Mouse (Mus musculus) heart, embryonic 13.5 days (tissue): ENCODE measurements around the gene Ranbp10. TPM values are rescaled to one million over a fixed set of nuclear protein-coding genes. Genes with fewer than 3 reads are reported as not detected.

ENCODE experiments used
- ATAC-seq: fragments of 200-750 bp; cut with Nextera tagmentation; 2 replicates; pipeline ENCODE4 v1.8.0; 2017; ENCODE audit warnings: moderate TSS enrichment; ENCODE audit not compliant: insufficient number of reproducible peaks, low FRiP score, low TSS enrichment; ENCODE audit errors: extremely low read depth
- H3K27ac ChIP-seq: fragments of 300-500 bp; sonication (generic); replicated peaks from 2 replicates; pipeline ENCODE4 v1.5.1; 2015; ENCODE audit warnings: moderate library complexity, mild to moderate bottlenecking, inconsistent platforms
- H3K27me3 ChIP-seq: fragments of 300-500 bp; sonication (generic); replicated peaks from 2 replicates; pipeline ENCODE4 v1.6.1; 2015; ENCODE audit warnings: mild to moderate bottlenecking, inconsistent platforms
- H3K36me3 ChIP-seq: fragments of 300-500 bp; sonication (generic); 2 replicates; pipeline ENCODE4 v1.6.1; 2015; ENCODE audit warnings: mild to moderate bottlenecking, inconsistent platforms
- H3K4me1 ChIP-seq: fragments of 300-500 bp; sonication (generic); 2 replicates; pipeline ENCODE4 v1.6.1; 2015; ENCODE audit warnings: inconsistent platforms
- H3K4me2 ChIP-seq: fragments of 300-500 bp; sonication (generic); 2 replicates; pipeline ENCODE4 v1.6.1; 2015; ENCODE audit warnings: inconsistent platforms, mild to moderate bottlenecking, moderate library complexity
- H3K4me3 ChIP-seq: fragments of 300-500 bp; sonication (generic); 2 replicates; pipeline ENCODE4 v1.5.1; 2015; ENCODE audit warnings: moderate library complexity, mild to moderate bottlenecking, inconsistent platforms
- H3K9ac ChIP-seq: fragments of 300-500 bp; sonication (generic); 2 replicates; pipeline ENCODE4 v1.6.1; 2015; ENCODE audit warnings: inconsistent platforms, mild to moderate bottlenecking, moderate library complexity
- H3K9me3 ChIP-seq: fragments of 300-500 bp; sonication (generic); 2 replicates; pipeline ENCODE4 v1.6.1; 2016; ENCODE audit warnings: inconsistent platforms
- WGBS: fragments of 180-500 bp; shearing (Covaris S2); methylation state at CpG from one replicate; pipeline ENCODE4 v1.1.7; 2015; ENCODE audit warnings: mixed read lengths; 5-methylcytosine and 5-hydroxymethylcytosine counted together
- polyA plus RNA-seq: library from polyadenylated mRNA; unstranded; fragments of >200 nt; fragmentation: Nextera tagmentation; extraction: Ambion mirVana; gene quantifications from 2 replicates; pipeline ENCODE4 v1.2.1, GENCODE M21; 2015

The Ranbp10 gene
- polyA plus RNA-seq, 1 experiment from 2014 or later: 9.8 TPM

GRCm38 (mm10) chr8:105805964-105806363 lies 21.2 kb downstream of the Ranbp10 start:
- Histone ChIP-seq H3K9ac (no peak overlapping the region), H3K4me1 (peaks cover 40% of the 10 kb centered on the region), H3K27me3 (peaks cover 7% of the 10 kb centered on the region; the same call in 1 of the 2 replicates), H3K4me3 (no peak overlapping the region), H3K36me3 (peaks cover 28% of the 10 kb centered on the region), H3K4me2 (no peak overlapping the region), H3K27ac (no peak overlapping the region), H3K9me3 (no peaks in the 10 kb centered on the region)
- WGBS: 79% methylated on average over 1 of the region's 1 CpGs
- no peak for ATAC-seq

DNA sequence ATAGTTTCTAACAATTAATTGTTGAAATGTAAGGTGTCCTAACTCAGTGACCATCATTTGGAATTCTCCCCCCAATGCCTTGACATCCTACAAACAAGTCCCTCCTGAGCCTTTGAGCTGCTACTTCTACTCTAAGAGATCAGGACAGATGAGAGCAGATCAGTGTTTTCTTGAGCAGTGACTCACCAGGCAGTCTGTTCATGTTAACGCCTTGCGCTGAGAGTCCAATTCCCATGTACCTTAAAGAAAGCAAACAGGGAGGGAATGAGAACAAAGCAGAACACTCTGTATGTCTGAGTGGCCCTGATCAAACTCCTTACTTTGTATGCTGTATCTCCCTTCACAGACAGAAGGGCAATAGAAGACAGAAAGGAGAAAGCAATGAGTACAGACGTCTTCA lies 21.8 kb downstream of the Ranbp10 start:
- H3K36me3 ChIP-seq: peaks cover 26% of the 10 kb centered on the region
- no peak overlapping the region for H3K4me2 ChIP-seq
- H3K9me3 ChIP-seq: no peaks in the 10 kb centered on the region
- 71% methylated on average over 3 of the region's 3 CpGs for WGBS
- no peak for ATAC-seq
- H3K27me3 ChIP-seq: peaks cover 7% of the 10 kb centered on the region; the same call in 1 of the 2 replicates
- H3K4me3 ChIP-seq: no peak overlapping the region
- peaks cover 40% of the 10 kb centered on the region for H3K4me1 ChIP-seq
- H3K27ac ChIP-seq: no peak overlapping the region
- no peak overlapping the region for H3K9ac ChIP-seq

DNA sequence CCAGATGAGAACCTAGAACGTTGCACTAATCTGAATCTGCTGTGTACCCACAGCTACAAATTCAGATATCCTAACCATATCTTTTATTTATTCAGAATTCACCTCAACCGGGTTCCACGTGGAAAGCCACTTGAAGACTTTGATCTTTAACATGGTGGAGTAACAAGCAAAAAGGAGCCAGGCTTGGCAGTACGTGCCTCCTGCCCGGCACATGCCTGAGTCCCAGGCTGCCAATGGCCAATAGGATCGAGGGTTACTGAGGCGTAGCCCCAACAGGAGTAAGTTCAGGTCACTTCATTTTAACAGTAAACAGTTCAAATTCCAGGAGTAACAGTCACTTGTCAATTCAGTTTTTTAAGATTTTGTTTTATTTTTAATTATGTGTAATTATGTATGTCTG lies 22.4 kb downstream of the Ranbp10 start:
- Histone ChIP-seq H3K4me2 (no peak overlapping the region), H3K36me3 (peaks cover 26% of the 10 kb centered on the region), H3K9ac (no peak overlapping the region), H3K9me3 (no peaks in the 10 kb centered on the region), H3K4me1 (peaks cover 43% of the 10 kb centered on the region), H3K27ac (no peak overlapping the region), H3K27me3 (peaks cover 7% of the 10 kb centered on the region; the same call in 1 of the 2 replicates), H3K4me3 (no peak overlapping the region)
- WGBS: 88% methylated on average over 7 of the region's 7 CpGs
- ATAC-seq: no peak

DNA sequence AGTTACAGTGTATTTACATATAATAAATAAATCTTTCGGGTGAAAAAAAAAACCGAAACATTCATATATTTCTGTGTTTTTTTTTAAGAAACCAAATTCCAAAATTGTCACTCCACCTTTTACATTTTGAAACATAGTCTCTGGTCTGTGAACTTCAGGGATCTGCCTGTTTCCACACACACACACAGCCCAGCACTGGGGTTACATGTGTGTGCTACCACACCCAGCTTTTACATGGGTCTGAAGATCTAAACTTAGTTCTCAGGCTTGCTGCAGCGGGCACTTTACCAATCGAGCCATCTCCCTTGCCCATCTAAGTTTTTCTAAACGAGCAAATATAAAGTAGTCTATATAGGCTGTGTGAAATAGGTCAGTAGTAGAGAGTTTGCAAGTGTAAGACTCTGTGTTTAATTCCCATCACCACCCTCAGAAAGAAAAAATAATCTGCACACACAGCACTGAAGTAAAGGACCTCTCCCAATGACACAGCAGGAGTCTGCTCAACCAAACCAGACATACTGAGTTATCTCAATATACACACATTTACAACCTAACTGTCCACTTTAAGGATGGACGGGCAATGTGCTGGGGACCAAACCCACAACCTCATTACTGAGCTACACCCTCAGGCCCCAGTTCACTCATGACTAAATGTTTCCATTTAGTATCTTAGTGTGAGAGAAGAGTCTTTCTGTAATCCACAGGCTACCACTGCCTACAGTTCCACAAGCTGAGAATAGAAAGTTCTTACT lies 25.8 kb downstream of the Ranbp10 start:
- H3K4me3 ChIP-seq: peak overlapping the region; percentile 18
- peak overlapping the region; percentile 80 for H3K27ac ChIP-seq
- H3K4me2 ChIP-seq: peak overlapping the region; percentile 39
- peaks cover 40% of the 10 kb centered on the region for H3K4me1 ChIP-seq
- H3K36me3 ChIP-seq: peaks cover 22% of the 10 kb centered on the region
- peaks cover 10% of the 10 kb centered on the region; the same call in 1 of the 2 replicates for H3K27me3 ChIP-seq
- H3K9me3 ChIP-seq: no peaks in the 10 kb centered on the region
- WGBS: 83% methylated on average over 6 of the region's 6 CpGs
- no peak for ATAC-seq
- no peak overlapping the region for H3K9ac ChIP-seq

- peak overlapping the region; percentile 13 for H3K4me3 ChIP-seq
- peak overlapping the region; percentile 80 for H3K27ac ChIP-seq
- H3K9me3 ChIP-seq: no peaks in the 10 kb centered on the region
- H3K27me3 ChIP-seq: peaks cover 28% of the 10 kb centered on the region
- ATAC-seq: peak; percentile 60; the same call in 1 of the 2 replicates
- H3K9ac ChIP-seq: no peak overlapping the region; the same call in 1 of the 2 replicates
- H3K4me2 ChIP-seq: peak overlapping the region; percentile 55
- WGBS: 30% methylated on average over 8 of the region's 8 CpGs
- peaks cover 49% of the 10 kb centered on the region for H3K4me1 ChIP-seq
- peaks cover 16% of the 10 kb centered on the region for H3K36me3 ChIP-seq
Measured at GRCm38 (mm10) chr8:105799091-105799812, 27.9 kb downstream of the Ranbp10 start.

DNA sequence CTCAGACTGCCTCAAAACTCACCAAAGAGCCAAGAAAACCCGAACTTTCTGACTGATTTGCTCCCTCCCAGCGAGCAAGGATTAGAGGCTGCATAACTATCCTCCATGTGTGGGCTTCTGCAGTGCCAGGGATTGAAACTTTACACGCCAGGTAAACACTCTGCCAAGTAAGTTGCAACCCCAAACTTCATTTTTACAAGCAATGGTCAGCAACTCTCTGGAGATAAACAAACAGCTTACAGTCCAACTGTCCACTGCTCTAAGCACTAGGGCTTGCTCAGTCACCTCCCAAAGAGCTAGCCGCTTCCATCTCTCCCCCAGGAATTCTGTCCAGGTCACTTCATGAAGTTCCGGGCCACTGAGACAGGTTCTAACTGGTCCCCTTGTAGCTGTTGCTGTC lies 28.7 kb downstream of the Ranbp10 start:
- 95% methylated on average over 5 of the region's 5 CpGs for WGBS
- Histone ChIP-seq H3K9ac (no peak overlapping the region), H3K4me1 (peaks cover 50% of the 10 kb centered on the region), H3K9me3 (no peaks in the 10 kb centered on the region), H3K27me3 (peaks cover 28% of the 10 kb centered on the region), H3K4me3 (no peak overlapping the region), H3K4me2 (peak overlapping the region; percentile 55), H3K36me3 (peaks cover 12% of the 10 kb centered on the region), H3K27ac (peak overlapping the region; percentile 80)
- no peak for ATAC-seq

DNA sequence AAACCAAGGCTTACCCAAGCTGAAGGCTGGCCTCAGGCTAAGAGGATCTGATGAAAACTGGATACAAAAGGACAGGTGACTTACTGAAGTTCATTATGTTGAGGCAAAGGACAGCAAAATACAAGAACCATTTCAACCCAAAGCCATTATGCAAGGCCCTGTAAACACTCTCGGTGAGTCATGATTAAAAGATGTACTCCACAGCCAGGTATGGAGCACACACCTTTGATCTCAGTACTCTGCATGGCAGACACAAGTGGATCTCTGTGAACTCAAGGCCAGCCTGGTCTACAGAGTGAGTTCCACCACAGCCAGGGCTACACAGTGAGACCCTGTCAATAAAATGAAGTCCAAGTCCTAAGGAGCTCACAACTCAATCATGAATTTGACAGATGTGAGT lies 31.4 kb downstream of the Ranbp10 start:
- Histone ChIP-seq H3K4me3 (no peak overlapping the region), H3K4me2 (no peak overlapping the region), H3K27ac (no peak overlapping the region), H3K9me3 (no peaks in the 10 kb centered on the region), H3K27me3 (peaks cover 30% of the 10 kb centered on the region), H3K36me3 (peaks cover 11% of the 10 kb centered on the region), H3K4me1 (peaks cover 36% of the 10 kb centered on the region), H3K9ac (no peak overlapping the region)
- WGBS: 83% methylated on average over 1 of the region's 1 CpGs
- no peak for ATAC-seq

GRCm38 (mm10) chr8:105794009-105794598 lies 33.0 kb downstream of the Ranbp10 start:
- Histone ChIP-seq H3K9me3 (no peaks in the 10 kb centered on the region), H3K4me1 (peaks cover 30% of the 10 kb centered on the region), H3K27ac (no peak overlapping the region), H3K4me3 (no peak overlapping the region), H3K36me3 (peaks cover 19% of the 10 kb centered on the region), H3K27me3 (peaks cover 30% of the 10 kb centered on the region), H3K4me2 (no peak overlapping the region), H3K9ac (no peak overlapping the region)
- WGBS: 79% methylated on average over 3 of the region's 3 CpGs
- no peak for ATAC-seq

GRCm38 (mm10) chr8:105793331-105793730 lies 33.8 kb downstream of the Ranbp10 start:
- Histone ChIP-seq H3K27me3 (peaks cover 30% of the 10 kb centered on the region), H3K4me1 (peaks cover 22% of the 10 kb centered on the region), H3K9me3 (no peaks in the 10 kb centered on the region), H3K9ac (no peak overlapping the region), H3K27ac (no peak overlapping the region), H3K36me3 (peaks cover 20% of the 10 kb centered on the region), H3K4me2 (no peak overlapping the region), H3K4me3 (no peak overlapping the region)
- no peak for ATAC-seq
- 91% methylated on average over 1 of the region's 1 CpGs for WGBS

DNA sequence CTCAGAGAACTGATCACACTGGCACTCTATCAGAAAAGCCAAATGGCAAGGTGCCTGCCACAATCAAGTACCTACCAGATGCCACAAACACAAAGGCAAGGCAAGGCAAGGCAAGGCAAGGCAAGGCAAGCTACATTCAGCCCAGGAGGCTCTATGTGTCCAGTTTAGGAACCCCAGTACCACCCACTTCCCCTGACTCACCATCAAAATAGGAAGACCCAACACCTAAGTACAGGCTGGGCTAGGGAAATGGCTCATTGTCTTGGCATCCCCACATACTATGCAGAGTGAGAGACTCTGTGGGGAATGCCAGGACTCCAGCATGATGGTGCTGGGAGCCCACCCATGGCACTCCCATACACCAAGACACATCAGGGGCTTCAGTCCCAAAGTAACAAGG lies 37.5 kb downstream of the Ranbp10 start:
- Histone ChIP-seq H3K27ac (no peak overlapping the region), H3K4me3 (no peak overlapping the region), H3K9me3 (no peaks in the 10 kb centered on the region), H3K36me3 (peaks cover 39% of the 10 kb centered on the region), H3K4me1 (peaks cover 21% of the 10 kb centered on the region), H3K4me2 (no peak overlapping the region), H3K27me3 (peaks cover 12% of the 10 kb centered on the region; the same call in 1 of the 2 replicates), H3K9ac (no peak overlapping the region)
- no peak for ATAC-seq

DNA sequence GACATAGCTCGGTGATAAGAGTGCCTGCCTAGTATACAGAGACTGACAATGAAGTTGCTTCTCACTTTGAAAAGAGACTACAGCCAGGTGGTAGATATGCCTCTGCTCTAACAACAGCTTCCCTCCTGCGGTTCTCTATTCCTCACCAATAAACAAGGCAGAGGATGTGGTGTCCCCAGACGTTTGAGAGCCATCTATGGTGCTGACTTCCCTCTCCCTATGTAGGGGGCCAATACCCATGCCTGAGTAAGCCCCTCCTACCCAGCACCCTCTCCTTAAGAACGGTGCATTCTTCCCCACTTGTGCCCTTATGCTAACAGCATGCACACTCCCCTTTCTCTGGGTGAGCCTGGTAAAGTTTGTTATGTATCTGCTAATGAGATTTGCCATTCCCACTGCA lies 38.2 kb downstream of the Ranbp10 start:
- peaks cover 44% of the 10 kb centered on the region for H3K36me3 ChIP-seq
- 48% methylated on average over 4 of the region's 4 CpGs for WGBS
- H3K4me3 ChIP-seq: no peak overlapping the region
- peaks cover 8% of the 10 kb centered on the region; the same call in 1 of the 2 replicates for H3K27me3 ChIP-seq
- H3K9ac ChIP-seq: no peak overlapping the region
- no peak overlapping the region for H3K27ac ChIP-seq
- ATAC-seq: no peak
- H3K9me3 ChIP-seq: no peaks in the 10 kb centered on the region
- peaks cover 16% of the 10 kb centered on the region for H3K4me1 ChIP-seq
- no peak overlapping the region for H3K4me2 ChIP-seq
